Mouse (Mus musculus) cerebellum, adult 2 months (tissue): ENCODE data around the gene Elf1. TPM values are rescaled to one million over a fixed set of nuclear protein-coding genes. Genes with fewer than 3 reads are reported as not detected.

Experiments used
- DNase-seq, 2 experiments: peaks; one replicate each; pipeline ENCODE4 v3.0.0; 2021
- H3K27ac ChIP-seq: fragments of 200-500 bp; 2 replicates; pipeline ENCODE4 v1.5.1; 2012; ENCODE audit warnings: low read length, control low read depth, inconsistent platforms; ENCODE audit not compliant: insufficient read depth
- H3K27me3 ChIP-seq: fragments of 200-500 bp; 2 replicates; pipeline ENCODE4 v1.6.1; 2012; ENCODE audit warnings: inconsistent platforms, mild to moderate bottlenecking, low read length, moderate library complexity; ENCODE audit not compliant: control insufficient read depth, insufficient read depth
- H3K4me1 ChIP-seq: fragments of 200-500 bp; 2 replicates; pipeline ENCODE4 v1.6.1; 2011; ENCODE audit warnings: low read length; ENCODE audit not compliant: control insufficient read depth, insufficient read depth
- H3K4me3 ChIP-seq: fragments of 200-500 bp; replicated peaks from 2 replicates; pipeline ENCODE3; 2011; ENCODE audit warnings: mild to moderate bottlenecking, low read depth, low read length, control low read depth; ENCODE audit not compliant: insufficient read depth
- CTCF ChIP-seq: fragments of 200-500 bp; IDR thresholded peaks from 2 replicates; pipeline ENCODE4 v1.5.1; 2011; ENCODE audit warnings: low read depth, mild to moderate bottlenecking, control low read depth, low read length, moderate library complexity, borderline replicate concordance; ENCODE audit not compliant: insufficient read depth
- POLR2A ChIP-seq: fragments of 200-500 bp; IDR thresholded peaks from 2 replicates; pipeline ENCODE4 v1.6.1; 2011; ENCODE audit warnings: low read length, control low read depth, borderline replicate concordance; ENCODE audit not compliant: insufficient read depth
- WGBS: fragments of 180-500 bp; shearing (Covaris S2); methylation state at CpG from one replicate; pipeline ENCODE4 v1.1.7; 2018; 5-methylcytosine and 5-hydroxymethylcytosine counted together
- polyA plus RNA-seq: library from polyadenylated mRNA; depleted of rRNA; stranded (reverse); fragments of >200 nt; gene quantifications from 2 replicates; pipeline ENCODE4 v1.2.3, GENCODE M21; 2012

The Elf1 gene
- polyA plus RNA-seq, 1 experiment: 4.1 TPM

DNA sequence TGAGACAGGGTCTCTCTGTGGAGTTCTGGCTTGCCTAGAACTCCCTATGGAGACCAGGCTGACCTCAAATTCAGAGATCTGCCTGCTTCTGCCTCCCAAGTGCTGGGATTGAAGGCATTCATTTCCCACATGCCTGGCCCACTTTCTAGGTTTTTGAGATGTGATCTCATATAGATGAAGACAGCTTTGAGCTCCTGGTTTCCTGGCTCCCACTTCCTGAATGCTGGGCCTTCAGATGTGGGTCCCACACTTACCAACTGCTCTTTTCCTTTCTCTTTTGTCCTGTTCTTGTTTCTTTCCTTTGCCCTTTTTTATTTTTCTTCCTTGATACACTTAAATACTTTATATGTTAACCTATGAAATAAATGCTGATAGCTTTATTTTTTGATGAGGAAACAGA lies 56.9 kb downstream of the Elf1 start:
- TF ChIP-seq CTCF (no peak), POLR2A (no peak)
- Histone ChIP-seq H3K4me3 (no peak overlapping the region), H3K27me3 (no peaks in the 10 kb centered on the region), H3K4me1 (no peaks in the 10 kb centered on the region), H3K27ac (no peak overlapping the region)
- DNase-seq: no peak

- no peaks in the 10 kb centered on the region for H3K27me3 ChIP-seq
- no peak for TF ChIP-seq CTCF
- TF ChIP-seq POLR2A: no peak
- no peak for DNase-seq
- H3K27ac ChIP-seq: no peak overlapping the region
- no peaks in the 10 kb centered on the region for H3K4me1 ChIP-seq
- no peak overlapping the region for H3K4me3 ChIP-seq
Observed at GRCm38 (mm10) chr14:79541606-79542005, 60.6 kb downstream of the Elf1 start.

- H3K27me3 ChIP-seq: no peaks in the 10 kb centered on the region
- H3K4me3 ChIP-seq: no peak overlapping the region
- 65% methylated on average over 7 of the region's 7 CpGs for WGBS
- TF ChIP-seq POLR2A: no peak
- TF ChIP-seq CTCF: no peak
- H3K4me1 ChIP-seq: no peaks in the 10 kb centered on the region
- H3K27ac ChIP-seq: no peak overlapping the region
- no peak for DNase-seq
Observed at GRCm38 (mm10) chr14:79549343-79549742, 68.3 kb downstream of the Elf1 start.

GRCm38 (mm10) chr14:79551929-79552328 lies 70.9 kb downstream of the Elf1 start:
- no peak for TF ChIP-seq CTCF
- TF ChIP-seq POLR2A: no peak
- no peaks in the 10 kb centered on the region for H3K27me3 ChIP-seq
- H3K4me1 ChIP-seq: no peaks in the 10 kb centered on the region
- WGBS: 93% methylated on average over 2 of the region's 2 CpGs
- DNase-seq: no peak
- no peak overlapping the region for H3K4me3 ChIP-seq
- no peak overlapping the region for H3K27ac ChIP-seq

GRCm38 (mm10) chr14:79552854-79553253 lies 71.9 kb downstream of the Elf1 start:
- WGBS: 100% methylated on average over 1 of the region's 1 CpGs
- DNase-seq: no peak

GRCm38 (mm10) chr14:79557796-79558195 lies 76.8 kb downstream of the Elf1 start:
- TF ChIP-seq CTCF (no peak), POLR2A (no peak)
- 94% methylated on average over 1 of the region's 1 CpGs for WGBS
- DNase-seq: no peak

More at GRCm38 (mm10) chr14:79552854-79553253, 71.9 kb downstream of the Elf1 start:
- H3K27ac ChIP-seq: no peak overlapping the region
- no peak overlapping the region for H3K4me3 ChIP-seq
- no peak for TF ChIP-seq CTCF
- H3K4me1 ChIP-seq: no peaks in the 10 kb centered on the region
- no peaks in the 10 kb centered on the region for H3K27me3 ChIP-seq

GRCm38 (mm10) chr14:79562745-79563144 lies 81.8 kb downstream of the Elf1 start:
- Histone ChIP-seq H3K27ac (no peak overlapping the region), H3K4me3 (no peak overlapping the region), H3K4me1 (no peaks in the 10 kb centered on the region), H3K27me3 (no peaks in the 10 kb centered on the region)
- peak; percentile 29 to 38 for DNase-seq
- WGBS: 29% methylated on average over 5 of the region's 5 CpGs
- TF ChIP-seq POLR2A: no peak
- peak; percentile 72 for TF ChIP-seq CTCF

More at GRCm38 (mm10) chr14:79557796-79558195, 76.8 kb downstream of the Elf1 start:
- H3K27me3 ChIP-seq: no peaks in the 10 kb centered on the region
- H3K4me1 ChIP-seq: no peaks in the 10 kb centered on the region
- no peak overlapping the region for H3K27ac ChIP-seq
- H3K4me3 ChIP-seq: no peak overlapping the region

DNA sequence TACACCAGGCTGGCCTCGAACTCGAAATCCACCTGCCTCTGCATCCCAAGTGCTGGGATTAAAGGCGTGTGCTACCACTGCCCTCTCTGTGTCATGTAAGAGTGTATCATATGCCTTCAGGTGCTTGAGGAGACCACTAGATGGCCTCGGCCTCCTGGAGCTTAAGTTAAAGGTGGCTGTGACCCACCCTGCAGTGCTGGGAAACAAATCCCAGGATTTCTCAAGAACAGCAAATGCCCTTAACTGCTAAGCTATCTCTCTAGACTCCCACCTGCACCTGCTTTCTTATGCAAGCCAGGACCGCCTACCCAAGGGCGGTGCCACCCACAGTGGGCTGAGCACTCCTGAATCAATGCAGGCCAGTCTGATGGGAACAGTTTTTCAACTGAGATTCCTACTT lies 83.8 kb downstream of the Elf1 start:
- Histone ChIP-seq H3K27me3 (no peaks in the 10 kb centered on the region), H3K27ac (no peak overlapping the region), H3K4me1 (no peaks in the 10 kb centered on the region), H3K4me3 (no peak overlapping the region)
- 81% methylated on average over 6 of the region's 6 CpGs for WGBS
- no peak for DNase-seq
- TF ChIP-seq POLR2A (no peak), CTCF (0 out of 2 replicates have a peak, but pooled peaks have one; percentile 6)
